Mouse (Mus musculus) heart, postnatal 0 days (tissue): Measurements from ENCODE around the gene Gm27021. TPM values are rescaled to one million over a fixed set of nuclear protein-coding genes. Genes with fewer than 3 reads are reported as not detected.

Experiments used
- ATAC-seq: fragments of 200-750 bp; cut with Nextera tagmentation; 2 replicates; pipeline ENCODE4 v1.8.0; 2017; ENCODE audit warnings: low read depth, moderate number of reproducible peaks, moderate library complexity; ENCODE audit not compliant: insufficient read depth
- DNase-seq: peaks from one replicate; pipeline ENCODE4 v3.0.0-alpha.2; 2016; ENCODE audit warnings: low spot score
- H3K27ac ChIP-seq: fragments of 300-500 bp; sonication (generic); 2 replicates; pipeline ENCODE4 v1.5.1; 2014; ENCODE audit warnings: low read depth, mild to moderate bottlenecking
- H3K27me3 ChIP-seq: fragments of 300-500 bp; sonication (generic); 2 replicates; pipeline ENCODE4 v1.6.1; 2014; ENCODE audit warnings: low read length, mixed read lengths; ENCODE audit not compliant: control insufficient read depth, insufficient read depth
- H3K36me3 ChIP-seq: fragments of 300-500 bp; sonication (generic); replicated peaks from 2 replicates; pipeline ENCODE4 v1.6.1; 2014; ENCODE audit warnings: low read length, mixed read lengths; ENCODE audit not compliant: control insufficient read depth, insufficient read depth
- H3K4me1 ChIP-seq: fragments of 300-500 bp; sonication (generic); 2 replicates; pipeline ENCODE4 v1.6.1; 2014; ENCODE audit warnings: antibody characterized with exemption; ENCODE audit not compliant: control insufficient read depth, insufficient read depth
- H3K4me2 ChIP-seq: fragments of 300-500 bp; sonication (generic); 2 replicates; pipeline ENCODE4 v1.6.1; 2014; ENCODE audit warnings: low read depth, mild to moderate bottlenecking, low read length, moderate library complexity
- H3K4me3 ChIP-seq: fragments of 300-500 bp; sonication (generic); 2 replicates; pipeline ENCODE4 v1.5.1; 2014; ENCODE audit warnings: low read depth, low read length
- H3K9ac ChIP-seq: fragments of 300-500 bp; sonication (generic); replicated peaks from 2 replicates; pipeline ENCODE4 v1.6.1; 2014; ENCODE audit warnings: low read depth, low read length, mixed read lengths
- H3K9me3 ChIP-seq: fragments of 300-500 bp; sonication (generic); replicated peaks from 2 replicates; pipeline ENCODE4 v1.6.1; 2016; ENCODE audit warnings: low read length; ENCODE audit not compliant: control insufficient read depth
- CTCF ChIP-seq: IDR thresholded peaks from 2 replicates; pipeline ENCODE4 v1.5.1; 2016; ENCODE audit warnings: antibody characterized with exemption, control low read depth, low read depth
- EP300 ChIP-seq: IDR thresholded peaks from 2 replicates; pipeline ENCODE4 v1.6.1; 2016; ENCODE audit warnings: antibody characterized with exemption, low read depth
- WGBS: fragments of 180-500 bp; shearing (Covaris S2); extraction: QIAGEN DNeasy Blood & Tissue Kit; methylation state at CpG from one replicate; pipeline ENCODE4 v1.1.7; 2014; 5-methylcytosine and 5-hydroxymethylcytosine counted together
- polyA plus RNA-seq: library from polyadenylated mRNA; unstranded; fragments of >200 nt; fragmentation: Nextera tagmentation; extraction: Ambion mirVana; gene quantifications from 2 replicates; pipeline ENCODE4 v1.2.1, GENCODE M21; 2015
- total RNA-seq: library from RNA; depleted of rRNA; stranded (reverse); fragments of >200 nt; gene quantifications from 2 replicates; pipeline ENCODE4 v1.2.3, GENCODE M21; 2014; ENCODE audit warnings: low replicate concordance

Gm27021 gene
- total and polyA plus RNA-seq, 2 experiments from 2014 or later, result 1.1 to 5.4 TPM

- ATAC-seq (peak; percentile 25), DNase-seq (no peak)
- H3K36me3 ChIP-seq, result no peaks in the 10 kb centered on the region
- WGBS, result 27% methylated on average over 22 of the region's 22 CpGs
- H3K27ac ChIP-seq, result no peak overlapping the region
- no peak overlapping the region for H3K9ac ChIP-seq
- H3K4me3 ChIP-seq, result no peak overlapping the region
- no peak for TF ChIP-seq CTCF
- no peak for TF ChIP-seq EP300
- peaks cover 7% of the 10 kb centered on the region; the same call in 1 of the 2 replicates for H3K4me1 ChIP-seq
- H3K27me3 ChIP-seq, result peaks cover 9% of the 10 kb centered on the region; the same call in 1 of the 2 replicates
- peak overlapping the region; percentile 7; the same call in 1 of the 2 replicates for H3K4me2 ChIP-seq
- no peaks in the 10 kb centered on the region for H3K9me3 ChIP-seq
Measured at GRCm38 (mm10) chr8:120693861-120694493, 26.1 kb upstream of the Gm27021 start.

- TF ChIP-seq EP300 (no peak), CTCF (no peak)
- ATAC-seq (no peak), DNase-seq (no peak)
- Histone ChIP-seq H3K36me3 (no peaks in the 10 kb centered on the region), H3K27me3 (peaks cover 9% of the 10 kb centered on the region; the same call in 1 of the 2 replicates), H3K27ac (no peak overlapping the region), H3K4me3 (no peak overlapping the region), H3K4me2 (no peak overlapping the region), H3K9me3 (no peaks in the 10 kb centered on the region), H3K4me1 (peaks cover 7% of the 10 kb centered on the region; the same call in 1 of the 2 replicates), H3K9ac (no peak overlapping the region)
- WGBS, result 69% methylated on average over 4 of the region's 4 CpGs
Measured at GRCm38 (mm10) chr8:120692934-120693333, 25.1 kb upstream of the Gm27021 start.

GRCm38 (mm10) chr8:120688511-120688910 lies 20.6 kb upstream of the Gm27021 start:
- Histone ChIP-seq H3K4me2 (no peak overlapping the region), H3K4me3 (no peak overlapping the region), H3K27ac (no peak overlapping the region), H3K4me1 (no peaks in the 10 kb centered on the region), H3K9ac (no peak overlapping the region), H3K9me3 (no peaks in the 10 kb centered on the region), H3K27me3 (0 out of 2 replicates have a peak, but pooled peaks cover 3% of the 10 kb centered on the region), H3K36me3 (no peaks in the 10 kb centered on the region)
- no peak for ATAC-seq
- DNase-seq, result no peak
- WGBS, result 82% methylated on average over 7 of the region's 7 CpGs
- TF ChIP-seq CTCF, result no peak
- no peak for TF ChIP-seq EP300

GRCm38 (mm10) chr8:120687786-120688185 lies 19.9 kb upstream of the Gm27021 start:
- H3K9me3 ChIP-seq, result no peaks in the 10 kb centered on the region
- no peak overlapping the region for H3K9ac ChIP-seq
- 0 out of 2 replicates have a peak, but pooled peaks cover 3% of the 10 kb centered on the region for H3K27me3 ChIP-seq
- no peaks in the 10 kb centered on the region for H3K36me3 ChIP-seq
- H3K4me3 ChIP-seq, result no peak overlapping the region
- no peak overlapping the region for H3K4me2 ChIP-seq
- TF ChIP-seq CTCF, result no peak
- no peak for TF ChIP-seq EP300
- no peak for DNase-seq
- H3K27ac ChIP-seq, result no peak overlapping the region
- 54% methylated on average over 8 of the region's 8 CpGs for WGBS
- no peaks in the 10 kb centered on the region for H3K4me1 ChIP-seq
- ATAC-seq, result no peak

- DNase-seq (no peak), ATAC-seq (no peak)
- Histone ChIP-seq H3K36me3 (no peaks in the 10 kb centered on the region), H3K4me1 (no peaks in the 10 kb centered on the region), H3K27me3 (0 out of 2 replicates have a peak, but pooled peaks cover 3% of the 10 kb centered on the region), H3K4me2 (no peak overlapping the region), H3K4me3 (no peak overlapping the region), H3K9ac (no peak overlapping the region), H3K27ac (no peak overlapping the region), H3K9me3 (no peaks in the 10 kb centered on the region)
- TF ChIP-seq EP300 (no peak), CTCF (no peak)
- WGBS, result 77% methylated on average over 5 of the region's 5 CpGs
Measured at GRCm38 (mm10) chr8:120686576-120686975, 18.7 kb upstream of the Gm27021 start.

GRCm38 (mm10) chr8:120686051-120686450 lies 18.2 kb upstream of the Gm27021 start:
- Histone ChIP-seq H3K9ac (no peak overlapping the region), H3K27ac (no peak overlapping the region), H3K4me3 (no peak overlapping the region), H3K36me3 (no peaks in the 10 kb centered on the region), H3K27me3 (0 out of 2 replicates have a peak, but pooled peaks cover 4% of the 10 kb centered on the region), H3K4me1 (no peaks in the 10 kb centered on the region), H3K4me2 (no peak overlapping the region), H3K9me3 (no peaks in the 10 kb centered on the region)
- TF ChIP-seq CTCF, result no peak
- no peak for TF ChIP-seq EP300
- ATAC-seq (no peak), DNase-seq (no peak)
- 74% methylated on average over 13 of the region's 13 CpGs for WGBS
